Mouse (Mus musculus) lung, postnatal 10 days (tissue): ENCODE measurements around the gene Adcy5.

Experiments used
- DNase-seq: peaks from one replicate; pipeline ENCODE4 v3.0.0; 2021

Gene Adcy5

GRCm38 (mm10) chr16:35319773-35320172 is 165.1 kb downstream of the Adcy5 start:
- DNase-seq = no peak

- DNase-seq = no peak
Observed at GRCm38 (mm10) chr16:35330451-35330850, 175.8 kb downstream of the Adcy5 start.
